In genomic region chr9:117066502-117066901, GRCm38 (mm10) we compare ENCODE assay signal across 21 mouse cellular contexts.
DNase-seq lines count a peak whose midpoint lies in the region; TF ChIP-seq lines count a peak whose summit lies in the region.
"Had no signal": no experiment of that assay in that cellular context is flagged by ENCODE, and none has a peak within 500 bp of the region (broad histone marks: within the 10 kb centered on the region; RNA-seq: fewer than 3 reads in every experiment).

No protein-coding gene starts in this region.

- H3K9ac ChIP-seq in heart, adult 2 months (ENCODE audit: low read depth, low read length): no peak overlapping the region
- H3K9ac ChIP-seq: forebrain, embryonic 13.5 days; hindbrain, embryonic 13.5 days; kidney, embryonic 15.5 days; midbrain, embryonic 13.5 days; stomach, embryonic 15.5 days had no signal

- H3K4me1 ChIP-seq in heart, adult 2 months (ENCODE audit: control insufficient read depth, insufficient read depth, low read length): no peaks in the 10 kb centered on the region
- no peaks in the 10 kb centered on the region for H3K4me1 ChIP-seq in E14TG2a.4 (replicated peaks; ENCODE audit: low read depth, low read length)
- H3K4me1 ChIP-seq in embryonic facial prominence, embryonic 10.5 days: peaks cover 20% of the 10 kb centered on the region; the same call in 1 of the 2 replicates
- H3K4me1 ChIP-seq: forebrain, embryonic 13.5 days; midbrain, embryonic 13.5 days; stomach, embryonic 15.5 days had no signal

- no peaks in the 10 kb centered on the region for H3K79me2 ChIP-seq in heart, adult 2 months (replicated peaks; ENCODE audit: control insufficient read depth, insufficient read depth, low read length)

- H3K36me3 ChIP-seq in heart, adult 2 months (ENCODE audit: control insufficient read depth, insufficient read depth, low read length): no peaks in the 10 kb centered on the region
- H3K36me3 ChIP-seq in E14TG2a.4 (ENCODE audit: insufficient read depth, low read length): no peaks in the 10 kb centered on the region
- H3K36me3 ChIP-seq in embryonic facial prominence, embryonic 10.5 days (replicated peaks): no peaks in the 10 kb centered on the region
- H3K36me3 ChIP-seq: hindbrain, embryonic 13.5 days; kidney, embryonic 15.5 days; midbrain, embryonic 13.5 days; stomach, embryonic 15.5 days had no signal

- no peaks in the 10 kb centered on the region for H3K27me3 ChIP-seq in heart, adult 2 months (ENCODE audit: control insufficient read depth, insufficient read depth, low read length)
- no peaks in the 10 kb centered on the region for H3K27me3 ChIP-seq in E14TG2a.4 (ENCODE audit: insufficient read depth, low read length)
- no peaks in the 10 kb centered on the region for H3K27me3 ChIP-seq in embryonic facial prominence, embryonic 10.5 days (replicated peaks; ENCODE audit: low read depth, poor library complexity, severe bottlenecking)
- H3K27me3 ChIP-seq: CH12.LX; forebrain, embryonic 13.5 days; hindbrain, embryonic 13.5 days; kidney, embryonic 15.5 days; midbrain, embryonic 13.5 days; stomach, embryonic 15.5 days had no signal

- DNase-seq in heart, adult 2 months: no peak
- DNase-seq in heart, postnatal 14 days: no peak
- no peak for DNase-seq in left cerebral cortex, adult 2 months (ENCODE audit: extremely low spot score in 1 of 2, low spot score in 2 of 2)
- no peak for DNase-seq in left cerebral cortex, postnatal 25 days (ENCODE audit: low spot score in 2 of 2)
- DNase-seq in ZHBTc4 (ENCODE audit: low read depth, low spot score): peak; percentile 15
- no peak for DNase-seq in embryonic facial prominence, embryonic 10.5 days (ENCODE audit: low spot score)
- no peak for DNase-seq in adrenal gland, postnatal 14 days
- DNase-seq: adrenal gland, postnatal 36 days; cerebellum, adult 18-20 months; cerebellum, postnatal 36 days; gastrocnemius, postnatal 14 days; right cerebral cortex, postnatal 25 days had no signal

- intact Hi-C loops in heart, adult 2 months (cut with DNase I): no loop called here
- intact Hi-C loops in heart, postnatal 14 days (cut with DNase I): no loop called here
- intact Hi-C loops in left cerebral cortex, adult 2 months (cut with DNase I): no loop called here
- intact Hi-C loops in left cerebral cortex, postnatal 25 days (cut with DNase I): no loop called here

- 87% methylated on average over 3 of the region's 3 CpGs for WGBS in heart, adult 2 months
- WGBS in embryonic facial prominence, embryonic 10.5 days: 79% methylated on average over 3 of the region's 3 CpGs

- no peak for TF ChIP-seq POLR2A in heart, adult 2 months (IDR thresholded peaks at IDR 0.05; ENCODE audit: insufficient read depth, low read depth, low read length)

- peak; percentile 50 for TF ChIP-seq CTCF in heart, adult 2 months (IDR thresholded peaks at IDR 0.05)
- TF ChIP-seq CTCF in left cerebral cortex, adult 2 months (IDR thresholded peaks at IDR 0.05): peak; percentile 35
- peak; percentile 63 for TF ChIP-seq CTCF in E14TG2a.4 (conservative IDR thresholded peaks at IDR 0.05; ENCODE audit: low read length)

- H3K27ac ChIP-seq in heart, adult 2 months: no peak overlapping the region
- H3K27ac ChIP-seq in left cerebral cortex, adult 2 months: no peak overlapping the region
- no peak overlapping the region for H3K27ac ChIP-seq in embryonic facial prominence, embryonic 10.5 days (replicated peaks)
- H3K27ac ChIP-seq: forebrain, embryonic 13.5 days; hindbrain, embryonic 13.5 days; limb, embryonic 10.5 days; midbrain, embryonic 13.5 days; stomach, embryonic 15.5 days had no signal

- H3K9me3 ChIP-seq in E14TG2a.4 (ENCODE audit: low read length): peaks cover 3% of the 10 kb centered on the region; the same call in 1 of the 2 replicates
- peaks cover 5% of the 10 kb centered on the region; the same call in 1 of the 2 replicates for H3K9me3 ChIP-seq in embryonic facial prominence, embryonic 10.5 days
- H3K9me3 ChIP-seq: forebrain, embryonic 13.5 days; hindbrain, embryonic 13.5 days; kidney, embryonic 15.5 days; limb, embryonic 10.5 days; midbrain, embryonic 13.5 days; stomach, embryonic 15.5 days had no signal

- no peak for TF ChIP-seq EP300 in heart, adult 2 months (IDR thresholded peaks at IDR 0.05; ENCODE audit: insufficient read depth, low read depth, low read length)

- no peak overlapping the region for H3K4me3 ChIP-seq in heart, adult 2 months
- H3K4me3 ChIP-seq in left cerebral cortex, adult 2 months: no peak overlapping the region
- no peak overlapping the region for H3K4me3 ChIP-seq in E14TG2a.4 (replicated peaks; ENCODE audit: low read length)
- H3K4me3 ChIP-seq in embryonic facial prominence, embryonic 10.5 days: no peak overlapping the region
- H3K4me3 ChIP-seq: forebrain, embryonic 13.5 days; hindbrain, embryonic 13.5 days; kidney, embryonic 15.5 days; limb, embryonic 10.5 days; midbrain, embryonic 13.5 days; myocyte; stomach, embryonic 15.5 days had no signal
